Mouse (Mus musculus) CH12.LX (cell line): ENCODE measurements around the gene Tmco4.

Experiments
- CTCF ChIP-seq, 2 experiments: IDR thresholded peaks in 1 of 2; conservative IDR thresholded peaks in 1 of 2; 2 replicates each; pipeline ENCODE4 v1.5.1; 2011 to 2012; ENCODE audit warnings: low read depth in 2 of 2, low read length in 2 of 2, improper control_type of control experiment in 1 of 2, inconsistent platforms in 1 of 2, mild to moderate bottlenecking in 1 of 2, moderate library complexity in 1 of 2
- E2F4 ChIP-seq: IDR thresholded peaks from 2 replicates; pipeline ENCODE4 v1.6.1; 2011; ENCODE audit warnings: low read depth, low read length, improper control_type of control experiment; ENCODE audit not compliant: insufficient replicate concordance
- HCFC1 ChIP-seq: IDR thresholded peaks from 2 replicates; pipeline ENCODE4 v1.6.1; 2012; ENCODE audit warnings: low read depth, mild to moderate bottlenecking, inconsistent platforms, low read length, improper control_type of control experiment
- MEF2A ChIP-seq: IDR thresholded peaks from 2 replicates; pipeline ENCODE4 v1.6.1; 2014; ENCODE audit warnings: low read depth, mild to moderate bottlenecking, inconsistent platforms, low read length, improper control_type of control experiment, borderline replicate concordance

DNA sequence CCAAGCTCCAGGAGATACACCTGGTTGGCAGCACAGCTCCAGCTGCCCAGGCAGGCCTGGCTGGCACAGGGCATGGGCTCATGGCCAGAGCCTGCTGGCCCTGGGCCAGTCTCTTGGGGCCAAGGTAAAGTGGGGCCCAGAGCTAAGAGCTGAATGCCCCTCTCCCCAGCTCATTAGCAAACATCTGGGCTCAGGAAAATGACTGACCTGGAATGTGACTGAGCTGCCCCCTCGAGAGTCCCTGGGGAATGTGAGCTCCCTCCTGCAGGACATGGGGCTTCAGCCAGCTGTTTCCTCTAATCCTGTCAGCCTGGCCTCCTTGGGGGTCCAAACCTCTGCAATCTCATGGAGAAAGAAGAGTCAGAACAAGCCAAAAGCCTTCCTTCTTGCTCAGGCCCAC is 122.7 kb downstream of the Tmco4 start:
- TF ChIP-seq CTCF (conservative IDR thresholded peaks at IDR 0.05 in 1 of 2, IDR thresholded peaks at IDR 0.05 in 1 of 2; ENCODE audit: low read depth in 2 of 2, low read length in 2 of 2) (no peak), E2F4 (no peak), MEF2A (no peak), HCFC1 (no peak)
